Mouse (Mus musculus) liver, adult 2 months (tissue): ENCODE data around the gene Bpifb5.

Experiments
- CTCF ChIP-seq: fragments of 200-500 bp; IDR thresholded peaks from 2 replicates; pipeline ENCODE4 v1.5.1; 2011; ENCODE audit warnings: low read depth, low read length, control low read depth
- POLR2A ChIP-seq: fragments of 200-500 bp; IDR thresholded peaks from 2 replicates; pipeline ENCODE4 v1.6.1; 2011; ENCODE audit warnings: low read length, control low read depth; ENCODE audit not compliant: insufficient read depth; ENCODE audit errors: extremely low read depth

GRCm38 (mm10) chr2:154215191-154215590, 8.4 kb upstream of the Bpifb5 start:
- no peak for TF ChIP-seq POLR2A
- peak; percentile 85 for TF ChIP-seq CTCF
